Mouse (Mus musculus) frontal cortex, adult (tissue): ENCODE data around the gene Gng10.

Experiments used
- ATAC-seq: cut with Nextera tagmentation; 2 replicates; pipeline ENCODE4 v1.9.2; 2017; ENCODE audit warnings: mild to moderate bottlenecking, moderate library complexity, mixed read lengths; ENCODE audit not compliant: low TSS enrichment

The Gng10 gene

GRCm38 (mm10) chr4:59034918-59035785 is at the start of gene Gng10:
Gng10 (plus strand) TSS chr4:59035088.
- ATAC-seq, result peak; percentile 96

GRCm38 (mm10) chr4:58985157-58985648 is 49.7 kb upstream of the Gng10 start:
- ATAC-seq, result peak; percentile 50; the same call in 1 of the 2 replicates

- peak; percentile 75 for ATAC-seq
These were observed 48.2 kb upstream of the Gng10 start, which contains the start of gene Ptgr1 for GRCm38 (mm10) chr4:58986540-58987190. Ptgr1 (minus strand) TSS chr4:58987119.

- 0 out of 2 replicates have a peak, but pooled peaks have one; percentile 25 for ATAC-seq
These were observed 45.5 kb upstream of the Gng10 start for GRCm38 (mm10) chr4:58989303-58989898.

- ATAC-seq, result no peak
These were observed 44.1 kb upstream of the Gng10 start for GRCm38 (mm10) chr4:58990609-58991434.

- ATAC-seq, result no peak
These were observed 42.7 kb upstream of the Gng10 start for GRCm38 (mm10) chr4:58992195-58992594.

- ATAC-seq, result no peak
These were observed 40.1 kb upstream of the Gng10 start, which contains the start of gene Dnajc25 for GRCm38 (mm10) chr4:58994762-58995161. Dnajc25 (plus strand) TSS chr4:58995062.

- no peak for ATAC-seq
These were observed 39.6 kb upstream of the Gng10 start for GRCm38 (mm10) chr4:58995251-58995693.

- no peak for ATAC-seq
These were observed 37.8 kb upstream of the Gng10 start for GRCm38 (mm10) chr4:58997081-58997480.

- ATAC-seq, result no peak
These were observed 36.2 kb upstream of the Gng10 start for GRCm38 (mm10) chr4:58998688-58999087.

GRCm38 (mm10) chr4:58999686-59000085 is 35.2 kb upstream of the Gng10 start:
- ATAC-seq, result peak; percentile 41; the same call in 1 of the 2 replicates

- ATAC-seq, result no peak
These were observed 34.3 kb upstream of the Gng10 start for GRCm38 (mm10) chr4:59000614-59001013.

- ATAC-seq, result peak; percentile 94
These were observed 31.7 kb upstream of the Gng10 start, which contains the start of gene Gm20503 for GRCm38 (mm10) chr4:59002948-59003805. Gm20503 (plus strand) TSS chr4:59003210.

- ATAC-seq, result no peak; the same call in 1 of the 2 replicates
These were observed 31.1 kb upstream of the Gng10 start for GRCm38 (mm10) chr4:59003806-59004200.

GRCm38 (mm10) chr4:59006211-59006610 is 28.7 kb upstream of the Gng10 start:
- ATAC-seq, result no peak

- ATAC-seq, result 0 out of 2 replicates have a peak, but pooled peaks have one; percentile 25
These were observed 27.9 kb upstream of the Gng10 start for GRCm38 (mm10) chr4:59007016-59007415.

- ATAC-seq, result no peak
These were observed 26.9 kb upstream of the Gng10 start for GRCm38 (mm10) chr4:59007974-59008373.

- no peak for ATAC-seq
These were observed 25.7 kb upstream of the Gng10 start for GRCm38 (mm10) chr4:59009186-59009585.

GRCm38 (mm10) chr4:59009696-59010095 is 25.2 kb upstream of the Gng10 start:
- ATAC-seq, result no peak

- no peak for ATAC-seq
These were observed 23.4 kb upstream of the Gng10 start for GRCm38 (mm10) chr4:59011446-59011845.
